Mouse (Mus musculus): Measurements from ENCODE around the gene Vrk1.

Gene Vrk1

GRCm38 (mm10) chr12:106059873-106060573 is 50.0 kb downstream of the Vrk1 start:
- no peak for DNase-seq

GRCm38 (mm10) chr12:106070434-106071155 is 60.6 kb downstream of the Vrk1 start:
- DNase-seq, result no peak

- DNase-seq, result no peak
Observed at GRCm38 (mm10) chr12:106071575-106072166, 61.6 kb downstream of the Vrk1 start.

DNA sequence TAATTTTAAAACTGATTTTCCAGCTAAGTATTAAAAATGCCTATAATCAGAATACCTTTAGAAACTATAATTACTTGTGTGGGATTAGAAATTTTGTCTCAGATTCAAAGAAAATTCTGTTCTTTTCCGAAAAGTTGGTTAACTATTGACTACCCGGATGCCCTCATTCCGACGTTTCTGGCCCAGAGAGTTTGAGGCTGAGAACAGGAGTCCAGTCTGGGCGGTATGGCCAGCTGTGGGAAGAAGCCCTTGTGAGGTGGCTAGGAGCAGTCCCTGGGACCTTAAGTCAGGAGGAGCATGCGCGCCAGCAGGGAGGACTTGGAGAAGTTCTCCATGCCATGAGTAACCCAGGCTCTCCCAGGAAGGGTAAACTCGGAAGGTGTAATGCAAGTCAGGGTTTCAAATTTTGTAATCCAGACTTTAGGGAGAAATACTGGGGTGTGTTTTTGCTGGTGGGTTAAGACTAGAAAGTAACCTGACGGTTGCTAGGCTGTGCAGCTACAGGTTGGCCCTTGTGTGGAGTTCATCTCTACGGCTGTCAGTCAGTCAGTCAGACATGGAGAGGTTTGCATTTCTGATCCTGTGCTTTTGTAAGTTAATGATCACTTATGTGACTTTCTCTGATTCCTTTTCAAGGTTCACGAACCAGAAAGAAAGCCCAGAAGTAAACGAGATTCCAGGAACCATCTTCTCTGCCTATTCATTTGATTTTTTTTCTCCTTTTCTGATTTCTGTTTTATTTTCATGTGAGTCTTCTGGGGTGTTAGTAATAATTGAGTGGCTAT is 64.5 kb downstream of the Vrk1 start:
- DNase-seq, result no peak

DNA sequence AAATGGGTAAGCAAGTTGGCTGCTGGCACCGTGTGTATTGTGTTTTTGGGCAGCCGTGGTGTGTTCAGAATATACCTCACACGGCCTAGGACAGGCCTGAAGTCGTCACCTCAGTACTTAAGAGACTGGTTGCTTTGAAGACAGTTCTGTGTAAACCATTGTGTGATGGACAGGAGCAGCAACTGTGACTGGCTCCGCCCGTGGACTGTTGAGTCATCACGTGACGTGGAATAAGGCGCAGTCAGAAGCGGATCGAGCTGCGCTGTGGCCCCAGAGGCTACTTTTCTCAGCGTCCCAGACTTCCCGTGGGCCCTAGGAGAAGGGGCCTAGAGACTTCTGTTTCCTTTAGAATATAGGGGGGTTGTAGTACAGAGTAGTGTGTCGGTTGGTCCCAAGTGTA is 66.1 kb downstream of the Vrk1 start:
- DNase-seq, result no peak

DNA sequence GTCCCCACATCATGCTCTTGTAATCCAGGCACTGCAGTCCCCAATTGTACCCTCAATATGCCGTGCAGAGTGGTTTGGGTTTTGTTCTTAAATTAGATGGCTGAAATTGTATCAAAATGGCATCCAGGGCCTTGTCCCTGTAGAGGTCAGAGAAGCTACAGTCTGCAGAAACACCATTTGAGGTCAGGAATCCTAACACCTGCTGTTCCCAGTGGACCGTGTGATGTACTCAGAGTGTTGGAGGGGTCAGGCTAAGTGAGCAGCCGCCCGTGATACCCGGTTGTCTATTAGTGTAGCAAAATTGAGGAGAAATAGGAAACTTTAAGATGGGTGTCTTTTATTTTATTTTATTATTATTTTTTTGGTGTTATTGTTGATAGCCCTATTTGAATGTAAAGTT is 70.5 kb downstream of the Vrk1 start:
- no peak for DNase-seq

GRCm38 (mm10) chr12:106080945-106081747 is 71.1 kb downstream of the Vrk1 start:
- no peak for DNase-seq

DNA sequence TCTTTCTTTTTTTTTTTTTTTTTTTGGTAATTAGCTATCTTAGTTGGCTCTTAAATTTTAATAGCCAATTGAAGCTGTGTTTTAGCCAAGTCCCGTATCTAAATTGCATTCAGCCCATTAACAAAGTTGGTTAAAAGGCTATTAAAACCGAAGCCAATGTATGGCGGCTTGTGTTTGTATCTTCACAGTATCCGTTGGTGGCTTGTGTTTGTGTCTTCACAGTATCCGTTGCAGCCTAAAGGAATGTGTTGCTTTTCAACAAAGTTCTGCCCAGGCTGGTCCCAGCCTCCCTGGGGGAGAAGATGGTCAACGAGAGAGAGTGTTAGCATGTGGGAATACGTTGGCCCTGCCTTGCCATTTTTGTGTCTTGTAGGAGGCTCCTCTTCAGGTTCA is 71.7 kb downstream of the Vrk1 start:
- DNase-seq, result no peak

DNA sequence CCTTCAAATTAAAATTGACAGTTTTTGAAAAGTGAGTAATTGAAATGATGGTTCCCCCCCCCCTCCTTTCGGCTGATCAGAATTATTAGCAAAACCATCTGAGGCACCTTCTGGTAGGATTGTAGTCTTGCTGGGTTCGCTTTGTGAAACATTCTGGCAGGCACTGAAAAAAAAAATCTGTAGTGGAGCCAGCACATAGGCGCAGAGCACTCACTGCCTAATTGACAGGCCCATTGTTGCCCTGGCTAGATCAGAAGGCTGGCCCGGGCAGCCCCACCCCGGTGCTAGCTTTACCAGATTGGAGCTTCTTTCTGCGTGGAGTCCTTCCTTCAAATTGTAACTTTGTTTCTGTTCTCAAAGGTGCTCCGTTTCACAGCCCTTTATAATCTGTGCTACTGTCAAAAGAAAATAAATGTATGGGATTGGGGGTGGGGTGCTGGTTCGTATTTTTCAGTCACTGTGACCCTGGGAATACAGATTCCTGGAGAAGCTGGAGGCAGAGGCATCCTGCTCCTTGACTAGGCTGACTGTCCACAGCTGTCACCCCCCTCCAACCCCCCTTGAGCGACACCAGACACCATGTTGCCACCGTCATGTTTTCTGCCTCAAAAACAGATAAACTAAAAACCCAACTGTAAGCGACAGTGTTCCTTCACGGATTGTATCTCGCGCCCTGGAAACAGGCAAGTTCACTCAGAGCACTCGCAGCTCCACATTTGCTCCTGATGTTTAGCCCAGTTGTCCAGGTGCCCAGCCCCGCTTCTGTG is 72.3 kb downstream of the Vrk1 start:
- DNase-seq, result no peak

DNA sequence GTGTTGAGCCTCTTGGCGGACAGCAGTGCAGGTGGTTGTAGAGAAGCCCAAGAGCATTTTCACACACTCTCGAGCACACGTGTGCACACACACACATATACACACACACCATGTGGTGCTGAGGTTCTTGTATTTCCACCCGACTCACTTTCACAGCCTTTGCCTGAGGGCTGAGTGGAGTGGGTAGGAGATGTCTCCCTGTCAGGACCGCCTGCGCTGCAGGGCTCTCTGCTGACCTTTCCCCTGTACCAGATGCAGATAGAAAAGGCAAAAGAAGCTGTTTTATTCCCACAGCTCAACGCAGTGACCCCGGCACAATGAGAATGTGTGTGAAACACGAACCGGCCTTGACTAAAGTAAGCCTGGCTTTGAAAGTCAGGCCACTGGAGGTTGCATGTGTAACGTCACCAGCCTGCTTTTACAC is 72.9 kb downstream of the Vrk1 start:
- DNase-seq, result no peak

- no peak for DNase-seq
Observed at GRCm38 (mm10) chr12:106084126-106084525, 74.1 kb downstream of the Vrk1 start.

DNA sequence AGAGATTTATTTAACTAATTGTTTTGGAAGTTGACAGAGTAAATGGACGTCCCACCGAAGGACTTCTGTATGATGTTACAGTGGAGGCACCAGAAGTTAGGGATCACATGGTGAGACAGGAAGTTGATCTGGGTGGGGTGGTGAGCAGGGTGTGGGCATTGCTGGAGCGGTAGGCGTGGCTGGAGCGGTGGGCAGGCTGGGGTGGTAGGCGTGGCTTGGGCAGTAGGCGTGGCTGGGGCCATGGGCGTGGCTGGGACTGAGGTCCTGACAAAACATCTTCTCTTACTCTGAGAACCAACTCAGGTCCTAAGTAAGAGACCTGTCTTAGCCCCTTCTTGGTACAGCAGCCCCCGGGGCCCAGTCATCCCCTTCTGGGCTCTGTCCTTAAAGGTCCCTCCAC is 84.8 kb downstream of the Vrk1 start:
- no peak for DNase-seq

DNA sequence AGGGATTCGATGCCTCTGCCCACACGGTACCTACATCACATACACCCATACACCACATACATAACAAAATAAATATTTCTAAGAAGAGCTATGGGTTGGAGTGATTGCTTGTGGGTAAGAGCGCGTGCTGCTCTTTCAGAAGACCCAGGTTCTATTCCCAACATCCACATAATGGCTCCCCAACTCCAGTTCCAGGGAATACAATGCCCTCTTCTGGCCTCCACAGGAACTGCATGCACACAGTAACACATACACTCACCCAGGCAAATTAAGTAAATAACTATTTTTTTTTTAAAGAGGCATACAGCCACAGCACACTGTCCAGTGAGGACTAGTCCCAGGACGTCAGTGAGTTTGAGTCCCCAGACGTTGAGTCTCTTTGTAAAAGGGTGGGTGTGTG is 92.0 kb downstream of the Vrk1 start:
- no peak for DNase-seq

DNA sequence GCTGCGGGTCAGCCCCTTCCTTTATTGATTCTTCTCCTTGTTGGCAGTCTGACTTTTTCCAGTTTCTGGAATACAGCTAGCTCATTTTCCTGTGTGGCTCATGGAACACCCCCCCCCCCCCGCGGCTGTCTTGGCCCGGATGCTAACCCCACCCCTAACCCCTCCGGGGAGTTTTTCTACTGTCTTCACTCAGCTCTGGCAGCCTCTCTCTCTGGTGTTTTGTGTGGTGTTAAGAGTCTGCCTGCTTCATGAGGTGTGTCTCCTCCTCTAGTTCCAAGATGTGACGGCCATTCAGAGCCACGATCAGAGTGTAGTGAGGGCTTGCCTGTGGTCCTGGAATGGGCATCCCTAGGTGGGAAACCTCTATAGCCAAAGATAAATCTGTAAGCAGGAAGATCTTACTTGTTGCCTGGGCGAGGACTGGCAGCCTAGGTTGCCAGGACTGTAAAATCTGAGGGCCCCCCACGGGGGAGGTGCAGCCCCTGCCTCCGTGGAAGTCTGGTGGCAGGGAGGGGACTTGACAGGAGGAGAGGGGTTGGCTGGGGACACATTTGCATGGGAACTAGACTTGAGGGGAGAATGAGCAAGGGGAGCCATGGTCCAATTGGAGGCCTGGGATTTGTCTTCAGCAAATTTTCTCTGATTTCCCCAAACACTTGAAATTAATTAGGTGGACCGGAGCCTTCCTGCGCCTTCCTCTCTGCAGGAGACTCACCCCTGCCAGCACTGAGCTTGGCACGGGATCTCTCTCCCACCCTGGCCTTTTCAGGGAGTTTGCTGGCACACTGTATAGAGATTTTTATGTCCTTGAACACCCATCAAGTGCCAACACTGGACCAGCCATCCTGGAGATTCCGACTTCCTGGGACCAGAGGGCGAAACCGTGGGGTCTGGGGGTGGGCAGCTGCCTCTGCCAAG is 93.0 kb downstream of the Vrk1 start:
- DNase-seq, result no peak

GRCm38 (mm10) chr12:106107272-106107671 is 97.2 kb downstream of the Vrk1 start:
- DNase-seq, result no peak

DNA sequence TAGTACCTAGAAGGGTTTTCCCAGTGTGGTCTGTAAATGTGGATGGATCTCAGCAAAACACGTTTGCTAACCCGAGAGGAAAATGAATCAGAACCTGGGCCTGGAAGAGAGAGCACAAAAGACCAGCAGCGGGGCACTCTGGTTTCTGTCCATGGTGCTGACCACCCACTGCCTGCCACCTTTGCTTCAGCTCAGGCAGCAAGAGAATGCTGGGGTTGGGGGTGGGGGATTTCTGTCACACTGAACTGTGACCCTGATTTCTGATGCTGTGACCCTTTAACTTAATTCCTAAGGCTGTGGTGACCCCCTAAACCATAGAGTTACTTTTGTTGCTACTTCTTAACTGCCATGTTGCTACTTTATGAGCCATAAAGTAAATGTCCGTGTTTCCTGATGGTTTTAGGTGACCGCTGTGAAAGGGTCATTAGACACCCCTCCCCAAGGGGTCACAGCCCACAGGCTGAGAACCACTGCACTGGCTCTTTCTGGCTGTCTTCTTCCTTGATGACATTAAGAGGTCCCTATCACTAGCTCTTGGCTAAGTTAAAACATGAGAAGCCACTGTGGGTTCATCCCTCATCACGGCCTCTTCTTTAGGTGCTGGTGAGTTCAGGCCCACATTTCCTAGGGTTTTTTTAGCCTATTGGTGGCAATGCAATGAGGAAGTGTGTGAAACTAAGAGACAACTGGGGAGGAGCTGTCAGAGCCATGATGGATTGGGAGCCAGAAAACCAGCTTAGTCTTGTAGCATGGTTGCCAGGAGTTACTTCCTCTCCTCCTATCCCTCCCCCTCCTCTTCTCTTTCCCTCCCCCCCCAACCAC is 105.3 kb downstream of the Vrk1 start:
- peak; percentile 28 for DNase-seq

- DNase-seq, result no peak
Observed at GRCm38 (mm10) chr12:106115892-106116206, 105.8 kb downstream of the Vrk1 start.

GRCm38 (mm10) chr12:106123276-106123675 is 113.2 kb downstream of the Vrk1 start:
- DNase-seq, result no peak

DNA sequence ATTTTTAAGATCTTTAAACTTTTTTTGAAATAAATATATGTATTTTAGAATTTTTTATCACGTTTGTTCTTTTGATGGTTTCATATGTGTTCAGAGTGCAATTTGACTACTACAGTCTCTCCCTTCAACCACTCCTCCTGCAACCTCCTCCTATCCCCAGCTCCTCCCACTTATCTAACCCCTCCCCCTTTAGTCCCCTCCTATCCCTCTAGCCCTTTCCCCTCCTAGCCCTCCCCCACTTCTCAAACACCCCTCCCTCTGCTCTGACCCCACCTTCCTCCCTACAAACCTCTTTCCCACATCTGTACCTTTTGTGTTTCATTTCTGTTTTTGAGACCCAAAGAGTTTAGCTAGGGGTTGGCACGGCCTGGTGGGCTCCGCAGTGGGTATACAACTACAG is 114.6 kb downstream of the Vrk1 start:
- DNase-seq, result no peak
